Mouse (Mus musculus) myocyte (in vitro differentiated cells): ENCODE data around the gene Dnase1l2. TPM values are rescaled to one million over a fixed set of nuclear protein-coding genes. Genes with fewer than 3 reads are reported as not detected.
A peak's percentile ranks its signal among the peaks of the same experiment; 100 is the strongest.

ENCODE experiments used
- H3K27me3 ChIP-seq: one replicate; pipeline ENCODE4 v1.6.1; 2011; ENCODE audit not compliant: control insufficient read depth, insufficient read depth, insufficient read length
- H3K36me3 ChIP-seq: one replicate; pipeline ENCODE4 v1.6.1; 2011; ENCODE audit not compliant: control insufficient read depth, insufficient read depth
- H3K4me2 ChIP-seq: one replicate; pipeline ENCODE4 v1.6.1; 2011; ENCODE audit warnings: low read depth, control low read depth
- H3K4me3 ChIP-seq: one replicate; pipeline ENCODE4 v1.5.1; 2011; ENCODE audit warnings: mild to moderate bottlenecking, control low read depth, moderate library complexity
- H3K79me2 ChIP-seq: one replicate; pipeline ENCODE4 v1.6.1; 2011; ENCODE audit not compliant: control insufficient read depth, insufficient read depth
- H3ac ChIP-seq: one replicate; pipeline ENCODE4 v1.6.1; 2011; ENCODE audit not compliant: control insufficient read depth, insufficient read length
- CEBPB ChIP-seq: IDR thresholded peaks from 2 replicates; pipeline ENCODE4 v1.6.1; 2011; ENCODE audit warnings: mild to moderate bottlenecking, moderate library complexity; ENCODE audit not compliant: poor library complexity, insufficient read depth, severe bottlenecking
- E2F4 ChIP-seq: IDR thresholded peaks from one replicate; pipeline ENCODE4 v1.6.1; 2011; ENCODE audit warnings: mild to moderate bottlenecking, control low read depth, moderate library complexity; ENCODE audit not compliant: insufficient read depth
- MAX ChIP-seq: IDR thresholded peaks from one replicate; pipeline ENCODE4 v1.6.1; 2011; ENCODE audit warnings: low read depth, mild to moderate bottlenecking, control low read depth
- MYOD1 ChIP-seq, 3 experiments: IDR thresholded peaks; one replicate each; pipeline ENCODE4 v1.6.1; 2011; ENCODE audit warnings: control low read depth in 2 of 3, low read depth in 2 of 3, mild to moderate bottlenecking in 2 of 3, moderate library complexity in 1 of 3; ENCODE audit not compliant: insufficient read length in 2 of 3, control insufficient read depth in 1 of 3
- MYOG ChIP-seq, 3 experiments: IDR thresholded peaks; one replicate each; pipeline ENCODE4 v1.6.1; 2011; ENCODE audit warnings: control low read depth in 2 of 3, low read depth in 2 of 3, mild to moderate bottlenecking in 2 of 3; ENCODE audit not compliant: insufficient read length in 2 of 3, control insufficient read depth in 1 of 3, insufficient read depth in 1 of 3
- POLR2A ChIP-seq: IDR thresholded peaks from one replicate; pipeline ENCODE4 v1.6.1; 2011; ENCODE audit warnings: low read depth, mild to moderate bottlenecking, control low read depth, moderate library complexity; ENCODE audit not compliant: insufficient read length
- POLR2AphosphoS2 ChIP-seq: IDR thresholded peaks from one replicate; pipeline ENCODE4 v1.6.1; 2011; ENCODE audit warnings: low read depth, control low read depth; ENCODE audit not compliant: insufficient read length
- REST ChIP-seq: IDR thresholded peaks from one replicate; pipeline ENCODE4 v1.6.1; 2011; ENCODE audit warnings: mild to moderate bottlenecking, control low read depth, moderate library complexity; ENCODE audit not compliant: insufficient read depth, insufficient read length
- SRF ChIP-seq: IDR thresholded peaks from one replicate; pipeline ENCODE4 v1.6.1; 2011; ENCODE audit warnings: low read depth; ENCODE audit not compliant: control insufficient read depth, insufficient read length
- TCF12 ChIP-seq: IDR thresholded peaks from one replicate; pipeline ENCODE4 v1.6.1; 2011; ENCODE audit warnings: mild to moderate bottlenecking, control low read depth; ENCODE audit not compliant: poor library complexity, insufficient read depth, severe bottlenecking
- TCF3 ChIP-seq: IDR thresholded peaks from one replicate; pipeline ENCODE4 v1.6.1; 2011; ENCODE audit warnings: low read depth, control low read depth; ENCODE audit not compliant: insufficient read length
- USF1 ChIP-seq: IDR thresholded peaks from one replicate; pipeline ENCODE4 v1.6.1; 2011; ENCODE audit warnings: low read depth, mild to moderate bottlenecking, control low read depth, moderate library complexity
- polyA plus RNA-seq: library from polyadenylated mRNA; unstranded; fragments of >200 nt; fragmentation: generic; extraction: Trizol; gene quantifications from one replicate; pipeline ENCODE4 v1.2.1, GENCODE M21; 2012; ENCODE audit warnings: missing spikeins

The Dnase1l2 gene
- polyA plus RNA-seq, 1 experiment, result 1.0 TPM

- H3K4me2 ChIP-seq, result no peak overlapping the region
- H3K4me3 ChIP-seq, result no peak overlapping the region
- no peaks in the 10 kb centered on the region for H3K27me3 ChIP-seq
- H3K36me3 ChIP-seq, result peaks cover 35% of the 10 kb centered on the region
- no peak for TF ChIP-seq CEBPB
- no peak for TF ChIP-seq SRF
- TF ChIP-seq TCF3, result no peak
- no peak overlapping the region for H3ac ChIP-seq
- peaks cover 21% of the 10 kb centered on the region for H3K79me2 ChIP-seq
Observed at GRCm38 (mm10) chr17:24424489-24424888, 18.4 kb downstream of the Dnase1l2 start.

- H3K4me2 ChIP-seq, result no peak overlapping the region
- peaks cover 43% of the 10 kb centered on the region for H3K36me3 ChIP-seq
- TF ChIP-seq MAX (no peak), POLR2AphosphoS2 (no peak), USF1 (no peak), REST (no peak), MYOG (IDR thresholded peaks at IDR 0.05; ENCODE audit: control insufficient read depth in 1 of 3, insufficient read depth in 1 of 3, insufficient read length in 2 of 3, low read depth in 2 of 3) (no peak), E2F4 (no peak), POLR2A (no peak), TCF12 (no peak), SRF (no peak), MYOD1 (IDR thresholded peaks at IDR 0.05; ENCODE audit: control insufficient read depth in 1 of 3, insufficient read length in 2 of 3, low read depth in 2 of 3) (no peak), CEBPB (no peak), TCF3 (no peak)
- H3K4me3 ChIP-seq, result no peak overlapping the region
- peaks cover 35% of the 10 kb centered on the region for H3K79me2 ChIP-seq
- H3K27me3 ChIP-seq, result no peaks in the 10 kb centered on the region
- H3ac ChIP-seq, result no peak overlapping the region
Observed at GRCm38 (mm10) chr17:24423114-24423513, 19.8 kb downstream of the Dnase1l2 start.

- H3ac ChIP-seq, result peak overlapping the region; percentile 17
- peak overlapping the region; percentile 92 for H3K4me3 ChIP-seq
- no peak for TF ChIP-seq SRF
- no peak for TF ChIP-seq POLR2A
- TF ChIP-seq TCF12, result no peak
- TF ChIP-seq MAX, result no peak
- TF ChIP-seq MYOG (IDR thresholded peaks at IDR 0.05; ENCODE audit: control insufficient read depth in 1 of 3, insufficient read depth in 1 of 3, insufficient read length in 2 of 3, low read depth in 2 of 3), result no peak
- H3K36me3 ChIP-seq, result peaks cover 18% of the 10 kb centered on the region
- H3K4me2 ChIP-seq, result peak overlapping the region; percentile 99
- H3K27me3 ChIP-seq, result no peaks in the 10 kb centered on the region
- peaks cover 57% of the 10 kb centered on the region for H3K79me2 ChIP-seq
Observed at GRCm38 (mm10) chr17:24416051-24416652, 26.8 kb downstream of the Dnase1l2 start.

GRCm38 (mm10) chr17:24415011-24415410 lies 27.9 kb downstream of the Dnase1l2 start:
- TF ChIP-seq CEBPB (no peak), POLR2A (no peak), MYOD1 (IDR thresholded peaks at IDR 0.05; ENCODE audit: control insufficient read depth in 1 of 3, insufficient read length in 2 of 3, low read depth in 2 of 3) (no peak), MAX (no peak), USF1 (no peak), SRF (no peak), MYOG (IDR thresholded peaks at IDR 0.05; ENCODE audit: control insufficient read depth in 1 of 3, insufficient read depth in 1 of 3, insufficient read length in 2 of 3, low read depth in 2 of 3) (no peak), TCF3 (no peak), E2F4 (no peak)
- Histone ChIP-seq H3ac (peak overlapping the region; percentile 17), H3K27me3 (no peaks in the 10 kb centered on the region), H3K36me3 (peaks cover 11% of the 10 kb centered on the region), H3K4me2 (peak overlapping the region; percentile 99), H3K79me2 (peaks cover 53% of the 10 kb centered on the region), H3K4me3 (peak overlapping the region; percentile 92)

- H3K27me3 ChIP-seq, result no peaks in the 10 kb centered on the region
- H3K4me2 ChIP-seq, result peak within 1 kb of the TSS; percentile 99
- TF ChIP-seq POLR2A (peak; percentile 39), TCF12 (no peak), POLR2AphosphoS2 (peak; percentile 75), MYOD1 (IDR thresholded peaks at IDR 0.05; ENCODE audit: control insufficient read depth in 1 of 3, insufficient read length in 2 of 3, low read depth in 2 of 3) (peak in 1 of 3 experiments; percentile 6), SRF (no peak), MYOG (IDR thresholded peaks at IDR 0.05; ENCODE audit: control insufficient read depth in 1 of 3, insufficient read depth in 1 of 3, insufficient read length in 2 of 3, low read depth in 2 of 3) (no peak), MAX (no peak), CEBPB (no peak), USF1 (no peak), E2F4 (peak; percentile 35), REST (no peak), TCF3 (no peak)
- H3K4me3 ChIP-seq, result peak within 1 kb of the TSS; percentile 92
- peak within 1 kb of the TSS; percentile 17 for H3ac ChIP-seq
- H3K36me3 ChIP-seq, result peaks cover 7% of the 10 kb centered on the region
- peaks cover 47% of the 10 kb centered on the region for H3K79me2 ChIP-seq
Observed at GRCm38 (mm10) chr17:24414230-24414976, 28.5 kb downstream of the Dnase1l2 start, which contains the start of gene Rnps1. Rnps1 (plus strand) TSS chr17:24414565.
